Mouse (Mus musculus): ENCODE measurements at regions not wholly inside any gene's neighbourhood (a gene's known extent, or its start where the extent isn't known, plus 50 kb on each side); places are given as distances from the start of the nearest gene placed in this dataset.

- DNase-seq = no peak
Observed at GRCm38 (mm10) chr8:50387189-50387588, 1543.4 kb upstream of the Tenm3 start.

- DNase-seq = no peak
Observed at GRCm38 (mm10) chr8:50383697-50384096, 1539.9 kb upstream of the Tenm3 start.

GRCm38 (mm10) chr8:50379745-50380144 is 1536.0 kb upstream of the Tenm3 start:
- DNase-seq = peak in 1 of 2 experiments; percentile 5

- DNase-seq = no peak
Observed at GRCm38 (mm10) chr8:50373790-50374189, 1530.0 kb upstream of the Tenm3 start.

GRCm38 (mm10) chr8:50326485-50326884 is 1482.7 kb upstream of the Tenm3 start:
- no peak for DNase-seq

GRCm38 (mm10) chr8:50321356-50321963 is 1477.7 kb upstream of the Tenm3 start:
- no peak for DNase-seq

GRCm38 (mm10) chr8:50316641-50317040 is 1472.9 kb upstream of the Tenm3 start:
- DNase-seq = no peak

- DNase-seq = no peak
Observed at GRCm38 (mm10) chr8:50310308-50310707, 1466.6 kb upstream of the Tenm3 start.

GRCm38 (mm10) chr8:50300316-50300715 is 1456.6 kb upstream of the Tenm3 start:
- no peak for DNase-seq

- DNase-seq = peak; percentile 19 to 71
Observed at GRCm38 (mm10) chr8:50293501-50293900, 1449.8 kb upstream of the Tenm3 start.

- DNase-seq = peak; percentile 49 to 80
Observed at GRCm38 (mm10) chr8:50292158-50292557, 1448.4 kb upstream of the Tenm3 start.

- DNase-seq = no peak
Observed at GRCm38 (mm10) chr8:50276346-50276745, 1432.6 kb upstream of the Tenm3 start.

GRCm38 (mm10) chr8:50264757-50265156 is 1421.0 kb upstream of the Tenm3 start:
- no peak for DNase-seq
